In the genomic region with DNA sequence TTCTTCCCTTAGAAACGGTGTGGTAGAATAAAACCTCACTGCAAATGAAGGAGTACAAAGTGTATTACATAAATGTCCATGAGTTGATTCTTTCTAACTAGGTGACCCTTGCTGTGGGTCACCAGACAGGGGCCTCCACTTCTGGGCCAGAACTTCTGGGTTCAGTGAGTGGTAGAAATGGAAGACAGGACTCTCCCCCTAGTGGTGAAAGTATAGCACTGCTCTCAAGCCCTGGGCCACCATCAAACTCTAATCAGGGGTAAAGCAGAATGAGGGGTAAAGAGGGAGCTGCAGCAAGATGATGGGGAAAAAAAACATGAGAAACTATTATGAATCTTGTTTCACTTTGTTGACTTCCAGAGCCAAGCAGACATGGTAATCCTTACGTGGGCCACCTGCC, we compare ENCODE assay signal across 10 mouse cellular contexts.
A peak's percentile ranks its signal among the peaks of the same experiment; 100 is the strongest.
DNase-seq lines count a peak whose midpoint lies in the region; ATAC-seq and TF ChIP-seq lines count a peak whose summit lies in the region.
"Had no signal": no experiment of that assay in that cellular context is flagged by ENCODE, and none has a peak within 500 bp of the region (broad histone marks: within the 10 kb centered on the region; RNA-seq: fewer than 3 reads in every experiment).

No protein-coding gene starts in this region.

- no peak for TF ChIP-seq POLR2A in cerebellum, adult 2 months (IDR thresholded peaks at IDR 0.05; ENCODE audit: borderline replicate concordance, insufficient read depth, low read length)
- no peak for TF ChIP-seq POLR2A in liver, adult 2 months (IDR thresholded peaks at IDR 0.05; ENCODE audit: extremely low read depth, insufficient read depth, low read length)

- no peaks in the 10 kb centered on the region for H3K4me1 ChIP-seq in cerebellum, adult 2 months (ENCODE audit: control insufficient read depth, insufficient read depth, low read length)
- H3K4me1 ChIP-seq in liver, adult 2 months (ENCODE audit: control insufficient read depth, insufficient read depth, low read length), result no peaks in the 10 kb centered on the region
- H3K4me1 ChIP-seq in liver, embryonic 12.5 days, result no peaks in the 10 kb centered on the region
- H3K4me1 ChIP-seq: forebrain, embryonic 10.5 days had no signal

- no peaks in the 10 kb centered on the region for H3K79me2 ChIP-seq in liver, adult 2 months (ENCODE audit: control insufficient read depth, insufficient read depth, low read length)

- no peak overlapping the region for H3K9ac ChIP-seq in liver, adult 2 months (ENCODE audit: low read depth, low read length)
- H3K9ac ChIP-seq in liver, embryonic 12.5 days, result no peak overlapping the region

- no peaks in the 10 kb centered on the region for H3K36me3 ChIP-seq in liver, adult 2 months (ENCODE audit: control insufficient read depth, insufficient read depth, low read length)
- H3K36me3 ChIP-seq in liver, embryonic 12.5 days, result no peaks in the 10 kb centered on the region
- H3K36me3 ChIP-seq: forebrain, embryonic 10.5 days had no signal

- no peak overlapping the region for H3K27ac ChIP-seq in cerebellum, adult 2 months (ENCODE audit: insufficient read depth, low read length)
- H3K27ac ChIP-seq in liver, adult 2 months (replicated peaks; ENCODE audit: insufficient read depth, low read depth, low read length), result no peak overlapping the region
- H3K27ac ChIP-seq in liver, embryonic 12.5 days, result no peak overlapping the region
- H3K27ac ChIP-seq: forebrain, embryonic 10.5 days had no signal

- no peak overlapping the region for H3K4me3 ChIP-seq in cerebellum, adult 2 months (replicated peaks; ENCODE audit: insufficient read depth, low read depth, low read length)
- H3K4me3 ChIP-seq in liver, adult 2 months (ENCODE audit: insufficient read depth, low read depth, low read length), result no peak overlapping the region
- H3K4me3 ChIP-seq in liver, embryonic 12.5 days, result no peak overlapping the region
- H3K4me3 ChIP-seq: forebrain, embryonic 10.5 days; myocyte had no signal

- TF ChIP-seq CTCF in cerebellum, adult 2 months (IDR thresholded peaks at IDR 0.05; ENCODE audit: borderline replicate concordance, insufficient read depth, low read depth, low read length), result peak; percentile 10; the same call in 1 of the 2 replicates
- TF ChIP-seq CTCF in liver, adult 2 months (IDR thresholded peaks at IDR 0.05; ENCODE audit: low read depth, low read length), result peak; percentile 41; the same call in 1 of the 2 replicates

- no peaks in the 10 kb centered on the region for H3K27me3 ChIP-seq in cerebellum, adult 2 months (ENCODE audit: control insufficient read depth, insufficient read depth, low read length)
- H3K27me3 ChIP-seq in liver, adult 2 months (ENCODE audit: control insufficient read depth, insufficient read depth, low read length), result no peaks in the 10 kb centered on the region
- H3K27me3 ChIP-seq in liver, embryonic 12.5 days (replicated peaks), result no peaks in the 10 kb centered on the region

- no peaks in the 10 kb centered on the region for H3K9me3 ChIP-seq in liver, embryonic 12.5 days (replicated peaks)
- H3K9me3 ChIP-seq: forebrain, embryonic 10.5 days had no signal

- no peak overlapping the region for H3K4me2 ChIP-seq in liver, embryonic 12.5 days

- ATAC-seq in liver, embryonic 12.5 days, result no peak

- no peak for DNase-seq in cerebellum, adult 2 months
- no peak for DNase-seq in cerebellum, adult 8-10 months
- peak; percentile 16 for DNase-seq in liver, adult 2 months (ENCODE audit: extremely low read depth, low read depth, low spot score)
- peak; percentile 25 for DNase-seq in R1 (ENCODE audit: low read depth, low spot score)
- DNase-seq in induced T-regulatory cell, adult 2 months (ENCODE audit: low read depth), result peak; percentile 13
- no peak for DNase-seq in gastrocnemius, adult 18-20 months (ENCODE audit: low spot score)
- no peak for DNase-seq in layer of hippocampus, postnatal 25 days (ENCODE audit: extremely low spot score in 1 of 2, low spot score in 1 of 2)

- 59% methylated on average over 2 of the region's 2 CpGs for WGBS in cerebellum, adult 2 months
- WGBS in liver, adult 2 months, result 88% methylated on average over 2 of the region's 2 CpGs
- 43% methylated on average over 2 of the region's 2 CpGs for WGBS in liver, embryonic 12.5 days (ENCODE audit: insufficient replicate concordance)

Comparison
In these comparisons a context has a peak if more than half of its experiments do, and no peak if none do; other contexts are left out.
1. DNase-seq: peak in liver, adult 2 months (single experiment), R1 (single experiment) and induced T-regulatory cell, adult 2 months (single experiment); none in cerebellum, adult 2 months (0 of 2), cerebellum, adult 8-10 months (single experiment), gastrocnemius, adult 18-20 months (single experiment) and layer of hippocampus, postnatal 25 days (0 of 2).